Mouse (Mus musculus) heart, adult 9 months (tissue): ENCODE results near the gene Sec24d.

Experiments
- DNase-seq, 2 experiments: peaks; one replicate each; pipeline ENCODE4 v3.0.0; 2022; ENCODE audit warnings: low spot score in 2 of 2

The Sec24d gene

DNA sequence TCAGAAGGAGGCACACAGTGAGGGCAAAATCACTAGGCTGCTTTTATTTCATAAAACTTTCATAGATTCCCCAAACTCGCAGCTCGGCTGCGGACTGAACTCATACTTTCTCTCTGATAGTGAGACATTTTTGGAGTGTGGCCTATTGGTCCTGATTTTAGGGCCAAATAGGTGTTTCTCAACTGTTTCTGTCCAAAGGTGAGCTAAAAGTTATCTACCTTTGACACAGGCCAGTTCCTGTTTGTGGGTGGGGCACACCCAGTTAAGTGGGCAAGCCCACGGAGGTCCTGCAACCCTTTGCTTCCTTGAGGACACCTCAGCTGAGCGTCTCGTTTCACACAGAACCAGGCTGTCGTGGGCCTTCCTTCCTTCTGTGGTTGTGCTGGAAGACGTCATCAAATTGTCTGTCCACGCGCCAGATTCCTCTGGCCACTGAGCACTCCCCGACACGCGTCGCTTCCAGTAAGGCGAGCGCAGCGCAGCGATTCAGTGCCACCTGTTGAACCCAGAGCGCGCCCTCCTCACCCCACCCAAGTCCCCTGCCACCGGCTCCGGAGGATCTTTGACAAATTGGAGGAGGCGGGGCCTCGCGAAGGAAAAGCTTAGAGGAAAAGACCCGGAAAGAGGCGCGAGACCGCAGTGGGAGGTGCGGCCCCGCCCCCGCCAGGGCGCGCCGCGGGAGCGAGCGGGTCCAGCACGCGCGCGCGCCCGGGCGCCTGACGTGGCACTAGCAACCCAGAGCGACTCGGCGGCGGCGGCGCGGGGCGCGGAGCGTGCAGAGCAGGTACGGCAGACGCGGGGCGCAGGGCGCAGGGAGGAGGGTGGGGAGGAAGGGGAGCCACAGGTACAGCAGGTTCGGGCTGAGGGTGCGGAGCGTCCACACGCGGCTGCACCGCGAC is at the start of gene Sec24d:
TSS of gene Sec24d (plus strand) at position 703 of the 899 bp plus-strand sequence.
- DNase-seq = peak; percentile 89 to 90

DNA sequence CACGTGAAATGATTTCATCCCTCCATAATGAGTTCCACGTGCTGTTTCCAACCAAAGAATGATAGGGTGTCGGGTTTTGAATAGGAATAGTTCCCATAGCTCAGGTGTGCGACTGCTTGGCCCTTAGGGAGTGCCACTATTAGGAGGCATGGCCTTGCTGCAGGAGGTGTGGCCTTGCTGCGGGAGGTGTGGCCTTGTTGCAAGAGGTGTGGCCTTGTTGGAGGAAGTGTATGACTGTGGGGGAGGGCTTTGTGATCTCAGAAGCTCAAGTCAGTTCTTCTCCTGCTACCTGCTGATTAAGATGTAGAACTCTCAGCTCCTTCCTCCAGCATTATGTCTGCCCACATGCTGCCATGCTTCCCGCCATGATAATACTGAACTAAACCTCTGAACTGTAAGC is 48.6 kb upstream of the Sec24d start:
- no peak for DNase-seq

DNA sequence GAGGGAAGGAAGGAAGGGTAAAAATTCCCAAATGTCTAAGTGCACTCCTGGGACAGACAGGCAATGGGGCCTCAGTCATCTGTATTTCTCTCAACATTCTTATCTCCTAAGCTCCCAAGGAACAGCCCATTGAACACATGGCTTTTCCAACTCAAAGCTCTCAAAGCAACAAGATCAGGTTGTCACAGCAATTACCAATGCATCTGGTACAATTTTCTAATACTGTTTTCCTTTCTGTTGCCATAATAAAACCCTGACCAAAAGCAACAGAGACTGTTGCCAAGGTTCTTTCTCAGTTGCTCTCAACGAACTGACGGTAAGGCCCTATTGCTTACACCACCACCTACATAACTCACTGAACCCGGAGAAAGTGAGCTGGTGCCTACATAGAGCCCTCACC is 40.0 kb upstream of the Sec24d start:
- DNase-seq = peak in 1 of 2 experiments; percentile 31

DNA sequence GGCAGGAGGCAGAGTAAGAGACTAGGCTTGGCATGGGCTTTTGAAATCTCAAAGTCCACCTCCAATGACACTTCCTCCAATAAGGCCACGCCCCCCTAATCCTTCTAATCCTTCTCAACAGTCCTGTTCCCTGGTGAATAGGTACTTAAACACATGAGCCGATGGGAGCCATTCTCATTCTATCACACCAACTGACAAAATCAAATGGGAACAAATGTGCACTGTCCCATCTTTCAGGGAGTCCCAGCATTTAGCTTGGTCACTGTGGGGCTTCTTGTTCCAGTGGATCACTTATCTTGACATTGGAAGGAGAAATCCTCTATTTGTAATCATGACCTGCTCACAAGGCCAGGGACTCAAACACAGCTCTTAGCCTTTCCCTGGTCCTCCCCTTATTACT is 35.6 kb upstream of the Sec24d start:
- DNase-seq = no peak

DNA sequence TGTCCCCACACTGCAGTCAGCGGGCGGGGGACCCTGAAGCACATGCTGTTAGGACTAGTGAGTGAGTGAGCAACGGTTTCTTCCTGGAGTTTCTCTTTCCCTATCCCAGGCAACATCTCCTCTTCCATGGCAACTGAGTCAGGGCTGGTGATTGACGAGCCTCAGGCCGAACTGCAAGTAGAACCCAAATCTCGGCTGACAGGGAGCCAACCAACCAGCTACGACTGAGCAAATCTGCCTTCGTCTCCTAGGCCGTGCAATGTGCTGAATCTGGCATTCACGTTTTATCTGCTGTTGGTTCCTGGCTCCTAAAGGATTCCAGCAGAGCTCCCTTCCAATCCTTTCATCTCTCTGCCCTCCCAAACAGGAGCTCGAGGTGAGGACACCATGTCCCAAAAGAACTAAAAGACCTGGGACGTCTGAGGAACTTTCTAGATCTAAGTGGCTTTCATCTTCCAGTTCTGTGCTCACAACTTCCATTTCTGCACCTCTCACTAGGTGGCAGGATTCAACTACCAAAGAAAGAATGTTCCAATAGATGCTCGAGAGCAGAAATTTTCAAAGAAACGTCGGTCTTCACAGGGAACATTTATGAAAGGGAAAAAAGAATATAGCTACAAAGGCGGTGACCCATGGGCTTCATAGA is 32.9 kb upstream of the Sec24d start:
- DNase-seq = peak; percentile 49 to 77

DNA sequence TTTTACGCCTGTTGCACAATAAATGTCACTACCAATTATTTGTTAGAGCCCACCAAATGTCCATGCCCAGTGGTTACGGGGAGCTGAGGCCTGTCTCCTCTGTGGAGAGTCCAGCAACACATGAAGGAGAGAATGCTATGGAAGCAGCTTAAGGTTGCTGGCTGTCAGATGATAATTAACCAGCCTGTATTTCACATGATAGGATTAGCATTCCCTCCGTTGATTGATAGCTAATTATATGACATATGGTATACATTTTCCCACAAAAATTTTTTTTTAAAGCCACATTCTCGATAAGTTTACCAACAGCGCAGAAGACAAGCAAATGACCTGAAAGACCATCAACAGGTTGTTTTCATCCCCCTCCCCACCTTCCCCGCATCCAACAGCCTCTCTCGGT is 31.8 kb upstream of the Sec24d start:
- no peak for DNase-seq

DNA sequence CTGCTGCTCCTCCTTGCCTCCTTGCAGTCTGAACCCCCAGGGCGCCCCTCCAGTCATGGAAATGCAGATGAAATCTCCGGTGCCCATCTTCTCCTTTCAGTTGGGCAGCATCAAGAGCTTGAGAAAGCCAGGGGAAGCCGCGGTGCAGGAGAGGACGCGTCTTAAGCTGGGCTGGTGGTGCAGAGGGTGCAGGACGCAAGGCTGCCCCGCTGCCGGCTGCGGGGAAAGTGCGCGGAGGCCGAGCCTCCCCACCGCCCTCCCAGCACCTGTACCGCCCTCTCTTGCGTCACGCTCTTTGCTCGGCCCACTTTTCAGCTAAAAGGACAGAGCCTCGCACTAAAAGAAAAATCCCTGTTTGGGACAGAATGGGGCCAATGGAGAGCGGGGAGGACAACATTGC is 31.3 kb upstream of the Sec24d start, which contains the start of gene Synpo2:
TSS of gene Synpo2 (minus strand) at position 229 of the 400 bp plus-strand sequence.
- DNase-seq = peak; percentile 77 to 78

DNA sequence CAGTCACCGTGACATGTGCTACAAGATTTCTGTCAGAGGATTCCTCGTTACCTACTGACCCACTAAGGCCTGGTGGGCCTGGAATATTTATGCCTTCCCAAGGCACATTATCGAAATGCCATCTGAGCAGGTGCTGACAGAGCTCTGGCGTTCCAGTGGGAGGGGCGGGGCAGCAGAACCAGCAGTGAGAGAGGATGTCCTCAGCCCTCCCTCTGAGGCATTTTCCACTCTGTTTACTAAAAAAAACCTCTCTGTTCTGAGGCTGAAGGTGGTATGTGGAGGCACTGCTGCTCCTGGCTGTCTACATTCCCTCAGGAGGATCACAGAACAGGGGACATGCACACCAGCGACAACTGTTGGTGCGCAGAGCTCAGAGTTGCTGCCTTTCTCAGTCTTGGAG is 30.2 kb upstream of the Sec24d start:
- no peak for DNase-seq

DNA sequence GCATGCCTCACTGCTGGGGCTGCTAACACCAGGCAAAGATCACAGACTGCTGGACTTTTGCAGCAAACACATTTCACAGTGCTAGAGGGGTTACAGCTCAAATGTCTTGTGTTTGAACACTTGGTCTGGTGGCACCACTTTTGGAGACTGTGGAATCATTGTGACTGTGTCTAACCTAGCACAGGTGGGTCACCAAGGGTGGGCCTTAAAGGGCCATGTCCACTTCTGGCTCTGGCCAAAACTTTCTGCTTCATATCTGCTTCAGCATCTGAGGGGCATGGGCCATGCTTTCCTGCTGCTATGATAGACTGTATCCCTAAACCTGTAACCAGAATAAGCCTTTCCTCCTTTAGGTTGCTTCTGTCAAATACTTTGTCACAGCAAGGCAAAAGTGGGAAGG is 29.8 kb upstream of the Sec24d start:
- DNase-seq = no peak

DNA sequence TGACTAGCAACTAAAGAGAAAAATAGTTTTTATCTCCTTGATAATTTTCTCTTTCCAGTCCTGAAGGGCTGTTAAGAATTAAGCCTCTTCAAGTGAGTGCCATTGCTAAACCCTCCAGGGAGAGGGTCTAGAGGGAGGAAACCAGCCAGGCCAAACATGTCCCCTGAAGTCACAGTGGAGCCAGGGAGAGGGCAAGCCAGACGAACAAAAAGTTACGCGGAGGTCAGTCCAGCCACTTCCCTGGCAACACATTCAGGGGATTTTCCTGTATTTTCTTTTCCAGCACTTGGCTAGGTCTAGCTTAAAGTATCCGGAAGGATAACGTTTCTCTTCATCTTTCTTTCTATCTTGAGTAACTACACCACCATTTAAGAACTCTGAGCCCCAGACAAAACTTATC is 22.9 kb upstream of the Sec24d start:
- DNase-seq = peak; percentile 73 to 74

DNA sequence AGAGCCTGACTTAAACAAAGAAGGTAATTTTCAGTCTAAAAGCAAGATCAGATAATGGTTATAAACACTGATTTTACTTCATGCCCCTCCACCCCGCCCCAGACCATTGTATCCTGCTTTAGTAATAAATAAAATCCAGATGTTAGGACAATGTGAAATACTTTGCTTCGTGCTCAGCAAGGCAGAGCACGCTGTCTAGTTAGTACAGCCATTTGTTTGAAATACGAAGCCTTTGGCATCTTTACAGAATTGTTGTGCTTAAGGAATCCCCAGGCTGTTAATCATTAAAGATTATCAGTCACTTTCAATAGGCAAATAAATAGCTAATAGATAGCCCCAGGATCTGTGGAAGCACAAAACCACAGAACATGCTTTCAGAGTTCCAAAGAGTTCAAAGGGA is 21.6 kb upstream of the Sec24d start:
- DNase-seq = no peak

DNA sequence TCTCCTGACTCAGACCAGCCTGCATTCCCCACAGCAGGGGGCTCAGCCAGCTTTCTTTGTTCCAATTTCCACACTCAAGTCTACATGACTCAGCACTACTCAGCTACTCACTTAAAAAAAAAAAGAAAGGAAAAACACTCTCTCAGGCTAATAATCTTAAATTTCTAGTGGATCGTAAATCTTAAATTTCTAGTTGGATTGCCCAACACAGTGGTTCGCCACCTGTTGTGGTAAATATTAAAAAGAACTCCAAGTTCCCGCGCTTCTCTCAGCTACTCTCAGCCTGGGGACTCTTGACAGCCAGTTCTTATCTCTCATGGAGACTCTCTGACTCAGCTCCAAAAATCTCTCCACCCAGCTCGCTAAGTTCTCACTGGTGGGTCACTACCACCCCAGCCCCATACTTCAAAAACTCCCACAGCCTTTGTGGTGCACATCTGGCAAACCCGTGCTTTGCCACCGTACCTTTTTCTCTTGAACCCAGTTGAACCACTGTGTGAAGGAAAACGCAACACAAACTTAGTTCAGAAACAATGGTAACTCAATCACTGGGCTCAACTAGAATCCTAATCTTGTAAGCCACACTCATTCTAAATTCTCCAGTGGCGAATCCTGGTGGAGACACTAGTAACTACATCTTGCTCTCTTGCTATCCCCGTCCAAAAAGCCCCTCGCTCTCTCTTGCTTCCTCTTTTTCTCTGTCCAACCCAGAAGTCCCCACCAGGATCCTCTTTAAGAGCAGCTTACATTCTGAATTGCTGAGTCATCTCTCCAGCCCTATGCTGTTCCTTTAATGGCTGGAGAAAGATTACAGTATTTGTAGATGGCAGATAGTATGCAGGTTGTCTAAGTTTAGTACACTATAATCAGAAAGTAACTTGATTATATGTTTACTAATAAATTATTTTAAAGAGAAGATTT is 10.8 kb upstream of the Sec24d start:
- peak; percentile 31 to 48 for DNase-seq

DNA sequence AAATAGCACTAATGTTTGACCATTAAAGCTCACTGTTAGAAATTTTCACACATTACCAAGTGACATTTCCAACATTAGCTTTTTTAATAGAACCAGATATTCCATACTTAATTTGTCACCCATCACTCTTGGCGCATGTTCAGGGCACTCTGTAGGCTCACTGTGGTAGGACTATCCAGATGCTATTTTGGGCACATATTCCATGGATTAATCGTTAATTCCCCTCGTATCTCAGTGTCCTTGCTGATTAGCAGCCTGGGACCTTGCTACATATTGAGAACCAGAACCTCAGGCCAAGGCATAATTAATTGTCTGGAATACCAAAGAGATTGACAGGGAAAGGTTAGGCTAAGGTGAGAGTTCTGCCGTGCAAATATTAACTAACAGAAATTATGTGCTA is 8.5 kb upstream of the Sec24d start:
- DNase-seq = peak; percentile 41 to 54

DNA sequence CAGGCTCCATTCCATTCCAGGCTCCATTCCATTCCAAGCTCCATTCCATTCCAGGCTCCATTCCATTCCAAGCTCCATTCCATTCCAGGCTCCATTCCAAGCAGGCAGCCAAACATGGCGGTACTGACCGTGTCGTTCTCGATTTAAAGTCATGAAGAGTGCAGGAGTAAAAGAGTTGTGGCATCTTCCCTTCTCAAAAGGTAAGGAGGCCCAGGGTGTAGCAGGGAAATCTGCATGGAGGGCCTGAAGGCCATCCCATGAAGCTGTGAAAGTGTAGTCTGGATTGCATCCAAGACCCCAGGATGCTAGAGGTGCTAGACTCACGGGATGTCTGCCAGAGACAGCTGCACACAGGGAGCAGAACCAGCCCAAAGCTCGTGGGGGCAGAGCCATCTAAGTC is 2.5 kb upstream of the Sec24d start:
- DNase-seq = peak; percentile 27 to 57

DNA sequence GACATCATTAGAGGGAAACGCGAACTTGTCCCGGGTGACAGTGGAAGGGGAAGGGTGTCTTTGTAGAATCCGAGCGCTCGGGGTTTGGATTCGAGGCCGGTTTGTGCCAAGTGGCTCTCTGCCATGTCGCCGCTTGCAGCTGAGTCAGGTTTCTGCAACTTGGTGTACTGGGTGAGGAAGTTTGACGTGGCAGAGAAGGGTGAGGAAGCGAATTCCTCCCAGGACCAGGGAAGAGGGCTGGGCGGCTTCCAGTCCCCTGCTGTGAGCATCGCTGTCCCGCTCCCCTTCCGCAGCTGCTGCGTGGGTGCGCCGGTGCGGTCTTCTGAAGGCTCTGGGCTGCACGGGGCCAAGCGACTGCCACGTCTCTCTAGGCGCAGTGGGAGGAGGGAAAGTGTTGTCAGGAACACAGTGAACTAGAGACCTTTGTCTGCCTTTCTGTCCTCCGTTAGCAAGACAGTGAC is 516 bp downstream of the Sec24d start:
- peak; percentile 82 to 84 for DNase-seq

DNA sequence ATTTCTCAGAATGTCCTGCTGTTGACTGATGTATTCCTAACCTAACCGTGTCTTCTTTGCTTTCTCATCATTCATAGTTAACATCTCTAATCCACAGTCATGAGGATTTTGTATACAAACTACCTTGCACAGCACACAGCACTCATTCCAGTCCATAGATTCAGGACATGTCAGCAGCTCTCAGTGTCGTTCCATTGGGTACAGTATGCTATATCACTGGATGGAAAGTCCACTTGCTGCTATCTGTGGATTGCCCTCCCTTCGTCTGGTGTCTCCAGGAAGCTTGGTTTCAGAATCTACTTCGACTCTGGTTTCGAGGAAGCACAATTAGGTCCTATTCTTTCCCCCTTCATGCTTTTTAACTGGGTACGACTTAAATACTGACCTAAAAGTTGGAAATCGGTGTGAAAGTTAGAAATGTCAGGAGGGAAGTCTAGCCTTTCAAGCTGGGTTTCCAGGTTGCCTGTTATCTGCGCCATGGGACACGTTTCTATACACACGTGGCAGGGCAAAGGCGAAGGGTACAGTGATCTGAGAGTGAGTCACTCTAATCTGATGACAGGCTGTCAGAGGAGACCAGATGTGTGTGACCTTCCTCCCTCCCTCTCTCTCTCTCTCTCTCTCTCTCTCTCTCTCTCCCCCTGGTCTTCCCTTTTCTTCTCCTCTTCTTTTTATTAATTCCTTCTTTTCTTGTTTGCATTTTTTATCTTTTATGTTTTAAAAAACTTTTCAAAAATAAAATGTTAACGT is 15.8 kb downstream of the Sec24d start:
- no peak for DNase-seq

DNA sequence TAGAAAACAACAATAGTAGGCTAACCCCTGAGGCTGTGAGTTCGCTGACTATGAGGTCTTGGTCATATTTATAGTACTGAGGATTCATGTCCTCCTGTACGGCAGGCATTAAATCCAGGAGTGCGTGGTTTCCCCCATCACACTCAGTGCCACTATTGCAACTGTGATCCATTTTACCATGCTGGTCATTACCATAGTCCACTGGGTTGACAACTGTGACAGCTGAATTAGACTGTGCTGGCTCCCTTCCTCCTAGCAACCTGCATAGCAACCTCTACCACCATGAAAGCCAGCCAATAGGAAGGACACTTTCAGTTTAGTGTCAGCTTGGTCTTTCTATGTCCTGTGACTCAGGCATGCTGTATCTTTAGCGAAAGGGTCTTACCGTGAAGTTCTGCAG is 17.0 kb downstream of the Sec24d start:
- no peak for DNase-seq

DNA sequence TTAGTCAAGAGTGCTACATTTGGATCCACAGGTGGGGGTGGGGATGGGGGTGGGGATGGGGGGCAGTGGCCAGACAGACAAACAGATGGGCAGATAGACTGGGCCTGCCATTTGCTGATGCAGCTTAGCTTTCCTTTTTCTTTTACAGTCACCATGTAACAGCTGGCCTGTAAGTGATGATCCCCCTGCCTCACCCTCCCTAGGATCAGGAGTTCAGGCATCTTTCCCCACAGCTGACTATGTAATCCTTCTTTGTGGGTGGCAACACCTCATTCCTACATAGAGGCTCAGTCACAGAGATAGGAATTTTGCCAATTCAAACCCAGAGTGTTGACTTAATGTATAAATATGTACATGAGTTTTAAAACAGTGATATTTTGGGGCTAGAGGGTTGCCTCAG is 18.4 kb downstream of the Sec24d start:
- no peak for DNase-seq

DNA sequence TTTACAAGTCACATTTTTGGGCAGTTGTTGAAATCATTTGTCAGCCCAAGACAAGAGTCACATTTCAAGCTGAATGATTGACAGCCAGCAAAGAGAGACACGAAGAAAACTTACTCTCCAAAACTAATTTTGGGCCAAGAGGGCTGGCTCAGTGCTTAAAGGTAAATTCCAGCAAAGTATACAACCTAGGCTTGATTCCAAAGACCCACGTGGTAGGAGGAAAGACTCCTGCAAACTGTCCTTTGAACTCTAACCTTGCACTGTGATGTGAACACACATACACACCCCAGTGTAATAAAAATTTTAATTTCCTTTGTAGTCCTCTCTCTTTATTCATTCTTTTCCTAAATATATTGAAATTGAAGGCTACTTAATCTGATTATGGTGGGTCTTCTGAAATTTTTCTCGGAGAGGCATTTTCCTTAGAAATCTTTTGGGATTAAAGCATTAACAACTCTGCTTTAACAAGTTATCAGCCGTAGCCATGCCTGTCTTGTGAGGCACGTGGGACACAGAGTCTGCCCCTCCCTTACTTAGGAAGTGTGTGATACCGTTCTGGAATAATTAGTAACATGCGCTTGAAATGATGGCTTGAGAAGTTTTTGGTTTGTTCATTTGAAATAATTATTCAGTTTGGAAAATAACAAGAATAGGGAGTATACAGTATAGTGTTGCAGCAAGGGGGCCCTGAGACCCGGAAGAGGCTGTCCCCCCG is 21.8 kb downstream of the Sec24d start:
- no peak for DNase-seq

DNA sequence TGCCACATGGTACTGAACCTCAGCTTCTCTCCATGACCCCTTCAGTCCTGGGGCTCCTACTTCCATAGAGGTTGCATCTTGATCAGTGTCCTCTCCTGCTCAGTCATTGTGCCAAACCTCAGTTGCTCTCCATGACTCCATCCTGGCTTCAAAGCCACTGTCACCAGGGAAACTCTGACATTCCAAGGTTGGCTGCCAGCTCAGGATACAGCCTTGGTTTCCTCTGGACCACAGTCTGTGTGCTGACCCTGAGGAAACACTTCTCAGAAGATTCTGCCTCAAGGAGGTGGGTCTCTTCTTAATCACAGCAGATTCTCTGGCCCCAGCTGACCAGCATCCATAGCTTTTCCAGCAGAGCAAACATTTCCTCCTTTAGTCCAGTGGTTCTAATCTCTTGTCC is 24.4 kb downstream of the Sec24d start:
- no peak for DNase-seq

DNA sequence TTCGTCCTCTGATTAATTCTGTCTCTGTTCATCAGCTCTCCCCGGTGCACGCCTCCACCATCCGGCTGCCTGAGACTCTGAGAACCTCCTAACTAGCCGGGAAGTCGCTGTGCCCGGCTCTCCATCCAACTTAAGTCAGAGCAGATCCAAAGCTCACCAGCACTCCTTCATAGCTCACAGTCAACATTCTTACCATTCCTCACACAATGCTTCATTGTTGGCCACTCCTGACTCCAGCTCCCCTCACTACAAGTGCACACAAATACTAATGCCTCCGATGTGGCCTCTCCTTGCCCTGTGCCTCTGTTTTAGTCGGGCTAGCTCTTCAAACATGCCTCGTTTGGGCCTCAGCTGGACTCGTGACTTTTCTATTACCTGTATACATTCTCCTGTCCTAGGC is 29.4 kb downstream of the Sec24d start:
- DNase-seq = no peak
